Mouse (Mus musculus): ENCODE results near the gene Mycl. TPM values are rescaled to one million over a fixed set of nuclear protein-coding genes. Genes with fewer than 3 reads are reported as not detected.
A peak's percentile ranks its signal among the peaks of the same experiment; 100 is the strongest.

Mycl gene
- polyA plus RNA-seq, 1 experiment from 2014 or later = 1.3 TPM

DNA sequence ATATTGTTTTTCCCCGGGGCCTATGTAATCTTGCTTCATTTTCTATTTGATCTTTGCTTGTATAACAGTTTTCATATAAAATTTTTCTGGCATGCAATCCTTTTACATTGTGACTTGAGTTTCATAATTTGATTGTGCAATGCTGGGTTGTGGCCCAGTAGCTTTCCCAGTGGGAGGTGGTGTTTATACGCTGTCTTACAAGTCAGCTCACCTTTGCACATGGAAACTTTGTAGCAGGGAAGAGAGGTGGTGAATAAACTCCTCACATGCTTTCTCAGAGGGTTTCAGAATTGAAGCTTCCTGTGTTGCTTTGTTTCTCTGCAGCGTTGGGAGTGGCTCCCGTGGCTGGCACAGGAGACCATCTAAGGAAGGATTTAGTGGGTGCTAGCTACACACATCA, 49.4 kb downstream of the Mycl start:
- no peak overlapping the region for H3K27ac ChIP-seq (ENCODE audit: low read length)
- no peak overlapping the region for H3K9ac ChIP-seq (ENCODE audit: low read length)
- no peak overlapping the region for H3K4me2 ChIP-seq (ENCODE audit: low read depth, low read length)
- no peaks in the 10 kb centered on the region; the same call in 1 of the 2 replicates for H3K27me3 ChIP-seq (ENCODE audit: control insufficient read depth, insufficient read depth, low read length)
- WGBS = 82% methylated on average over 4 of the region's 4 CpGs
- peaks cover 16% of the 10 kb centered on the region; the same call in 1 of the 2 replicates for H3K36me3 ChIP-seq (ENCODE audit: control insufficient read depth, insufficient read depth)
- no peak for ATAC-seq (replicated peaks; ENCODE audit: extremely low read depth, insufficient read depth, low FRiP score)
- H3K4me3 ChIP-seq (ENCODE audit: low read length) = no peak overlapping the region
- H3K4me1 ChIP-seq (ENCODE audit: control insufficient read depth, insufficient read depth, low read length) = peaks cover 6% of the 10 kb centered on the region; the same call in 1 of the 2 replicates
- H3K9me3 ChIP-seq (replicated peaks; ENCODE audit: control insufficient read depth, low read length) = no peaks in the 10 kb centered on the region

DNA sequence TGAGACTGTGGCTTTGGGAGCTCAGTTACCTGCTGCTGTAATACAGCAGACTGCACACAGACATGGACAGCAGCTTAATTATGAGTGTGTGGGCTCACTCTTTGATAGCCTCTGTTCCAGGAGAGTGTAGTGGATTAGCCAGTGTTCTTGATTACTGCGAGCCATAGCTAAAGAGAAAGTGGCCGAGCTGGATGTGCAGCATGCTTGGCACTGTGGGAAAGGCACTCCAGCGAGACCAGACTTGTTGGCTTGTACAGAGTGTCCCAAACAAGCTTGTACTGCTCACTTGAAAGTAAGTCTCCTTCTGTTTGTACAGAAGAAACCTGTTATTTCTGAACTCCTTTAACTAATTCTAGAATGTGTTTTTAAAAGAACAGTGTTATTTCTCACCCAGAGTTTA, 50.8 kb downstream of the Mycl start:
- Histone ChIP-seq H3K27ac (ENCODE audit: low read length) (no peak overlapping the region), H3K4me3 (ENCODE audit: low read length) (no peak overlapping the region), H3K9ac (ENCODE audit: low read length) (no peak overlapping the region), H3K4me1 (ENCODE audit: control insufficient read depth, insufficient read depth, low read length) (peaks cover 20% of the 10 kb centered on the region), H3K4me2 (ENCODE audit: low read depth, low read length) (no peak overlapping the region), H3K9me3 (replicated peaks; ENCODE audit: control insufficient read depth, low read length) (no peaks in the 10 kb centered on the region), H3K27me3 (ENCODE audit: control insufficient read depth, insufficient read depth, low read length) (no peaks in the 10 kb centered on the region; the same call in 1 of the 2 replicates), H3K36me3 (ENCODE audit: control insufficient read depth, insufficient read depth) (0 out of 2 replicates have a peak, but pooled peaks cover 13% of the 10 kb centered on the region)
- WGBS = 73% methylated on average over 3 of the region's 3 CpGs
- ATAC-seq (replicated peaks; ENCODE audit: extremely low read depth, insufficient read depth, low FRiP score) = no peak

DNA sequence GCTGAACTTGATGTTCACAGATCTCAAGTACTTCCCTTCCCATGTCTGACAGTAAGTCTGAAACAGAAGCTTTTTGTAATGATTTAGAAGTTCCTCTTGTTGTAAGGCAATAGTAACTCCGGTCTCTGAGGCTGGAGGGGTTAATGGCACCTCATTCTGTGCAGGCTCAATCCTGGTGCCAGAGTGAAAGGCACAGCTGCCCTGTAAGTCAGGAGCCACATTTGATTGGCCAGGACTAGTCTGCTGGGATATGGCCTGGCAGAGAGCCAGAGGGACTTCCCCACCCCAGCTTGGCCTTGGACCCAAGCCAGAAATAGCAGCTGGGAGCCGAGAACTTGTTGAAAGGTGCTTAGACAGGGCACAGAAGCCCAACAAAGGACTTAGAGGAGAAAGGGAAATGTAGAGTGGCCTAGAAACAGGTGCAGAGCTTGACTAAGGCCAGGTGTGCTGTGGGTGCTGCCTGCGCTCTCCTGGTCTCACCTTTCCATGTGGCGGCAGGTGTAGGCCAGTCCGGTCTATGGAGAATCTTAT, 55.3 kb downstream of the Mycl start:
- Histone ChIP-seq H3K9me3 (replicated peaks; ENCODE audit: control insufficient read depth, low read length) (no peaks in the 10 kb centered on the region), H3K9ac (ENCODE audit: low read length) (no peak overlapping the region), H3K36me3 (ENCODE audit: control insufficient read depth, insufficient read depth) (peaks cover 31% of the 10 kb centered on the region), H3K27me3 (ENCODE audit: control insufficient read depth, insufficient read depth, low read length) (peaks cover 11% of the 10 kb centered on the region), H3K4me2 (ENCODE audit: low read depth, low read length) (peak overlapping the region; percentile 14; the same call in 1 of the 2 replicates), H3K4me1 (ENCODE audit: control insufficient read depth, insufficient read depth, low read length) (peaks cover 25% of the 10 kb centered on the region), H3K27ac (ENCODE audit: low read length) (peak overlapping the region; percentile 38; the same call in 1 of the 2 replicates), H3K4me3 (ENCODE audit: low read length) (no peak overlapping the region)
- peak; percentile 92 for ATAC-seq (replicated peaks; ENCODE audit: extremely low read depth, insufficient read depth, low FRiP score)
- 22% methylated on average over 5 of the region's 5 CpGs for WGBS

Other genes starting within 250 kb of the Mycl start
- 73.1 and 91.5 TPM in 2 replicates for gene Ppt1, start 159.4 kb upstream of the Mycl start, polyA plus RNA-seq (2015; fragmentation: Nextera tagmentation; extraction: Ambion mirVana)
- gene Cap1, start 109.6 kb upstream of the Mycl start, polyA plus RNA-seq (2015; fragmentation: Nextera tagmentation; extraction: Ambion mirVana) = 44.3 and 51.9 TPM in 2 replicates
- 0.55 and 0.80 TPM in 2 replicates for gene Mfsd2a, start 34.5 kb upstream of the Mycl start, polyA plus RNA-seq (2015; fragmentation: Nextera tagmentation; extraction: Ambion mirVana)
- 9.9 and 11.0 TPM in 2 replicates for gene Trit1, start 20.9 kb downstream of the Mycl start, polyA plus RNA-seq (2015; fragmentation: Nextera tagmentation; extraction: Ambion mirVana)
- gene Bmp8b, start 109.5 kb downstream of the Mycl start, polyA plus RNA-seq (2015; fragmentation: Nextera tagmentation; extraction: Ambion mirVana) = 0.30 and 0.45 TPM in 2 replicates
- not detected in 2 replicates for gene Oxct2b, start 120.6 kb downstream of the Mycl start, polyA plus RNA-seq (2015; fragmentation: Nextera tagmentation; extraction: Ambion mirVana)
- gene Ppie, start 144.3 kb downstream of the Mycl start, polyA plus RNA-seq (2015; fragmentation: Nextera tagmentation; extraction: Ambion mirVana) = 58.1 and 58.4 TPM in 2 replicates
- gene Hpcal4, start 187.6 kb downstream of the Mycl start, polyA plus RNA-seq (2015; fragmentation: Nextera tagmentation; extraction: Ambion mirVana) = 0.33 and 0.84 TPM in 2 replicates
- gene Nt5c1a, start 205.9 kb downstream of the Mycl start, polyA plus RNA-seq (2015; fragmentation: Nextera tagmentation; extraction: Ambion mirVana) = 1.4 and 1.7 TPM in 2 replicates
- 13.2 and 13.9 TPM in 2 replicates for gene Heyl, start 237.9 kb downstream of the Mycl start, polyA plus RNA-seq (2015; fragmentation: Nextera tagmentation; extraction: Ambion mirVana)